Mouse (Mus musculus) T-helper 1 cell (primary cell): Measurements from ENCODE around the gene Pnpla1.

Experiments
- in situ Hi-C: fragments of 300-600 bp; cut with MboI, MseI; formaldehyde crosslinking; loops from one replicate; pipeline ENCODE4 v1.15.1; 2025; ENCODE audit warnings: high pct_unique_total_duplicates

Gene Pnpla1

GRCm38 (mm10) chr17:28922096-28922495 lies 63.9 kb downstream of the Pnpla1 start:
- in situ Hi-C loops: no loop called here

GRCm38 (mm10) chr17:28924957-28925595 lies 66.9 kb downstream of the Pnpla1 start:
- in situ Hi-C loops: no loop called here

GRCm38 (mm10) chr17:28926380-28926779 lies 68.2 kb downstream of the Pnpla1 start:
- in situ Hi-C loops: no loop called here

GRCm38 (mm10) chr17:28926866-28927635 lies 68.8 kb downstream of the Pnpla1 start:
- in situ Hi-C loops: no loop called here

- in situ Hi-C loops: no loop called here
Measured at GRCm38 (mm10) chr17:28928004-28928403, 69.8 kb downstream of the Pnpla1 start.

GRCm38 (mm10) chr17:28929369-28929768 lies 71.2 kb downstream of the Pnpla1 start:
- in situ Hi-C loops: no loop called here

- in situ Hi-C loops: no loop called here
Measured at GRCm38 (mm10) chr17:28930392-28931074, 72.3 kb downstream of the Pnpla1 start.

- in situ Hi-C loops: no loop called here
Measured at GRCm38 (mm10) chr17:28931436-28932211, 73.4 kb downstream of the Pnpla1 start.

- in situ Hi-C loops: no loop called here
Measured at GRCm38 (mm10) chr17:28932274-28932673, 74.1 kb downstream of the Pnpla1 start.

GRCm38 (mm10) chr17:28934120-28934916 lies 76.1 kb downstream of the Pnpla1 start:
- in situ Hi-C loops: no loop called here

GRCm38 (mm10) chr17:28936133-28936532 lies 77.9 kb downstream of the Pnpla1 start:
- in situ Hi-C loops: no loop called here

GRCm38 (mm10) chr17:28936622-28937345 lies 78.6 kb downstream of the Pnpla1 start:
- in situ Hi-C loops: no loop called here
